8 mouse cellular contexts compared by ENCODE assay signal in the genomic region with DNA sequence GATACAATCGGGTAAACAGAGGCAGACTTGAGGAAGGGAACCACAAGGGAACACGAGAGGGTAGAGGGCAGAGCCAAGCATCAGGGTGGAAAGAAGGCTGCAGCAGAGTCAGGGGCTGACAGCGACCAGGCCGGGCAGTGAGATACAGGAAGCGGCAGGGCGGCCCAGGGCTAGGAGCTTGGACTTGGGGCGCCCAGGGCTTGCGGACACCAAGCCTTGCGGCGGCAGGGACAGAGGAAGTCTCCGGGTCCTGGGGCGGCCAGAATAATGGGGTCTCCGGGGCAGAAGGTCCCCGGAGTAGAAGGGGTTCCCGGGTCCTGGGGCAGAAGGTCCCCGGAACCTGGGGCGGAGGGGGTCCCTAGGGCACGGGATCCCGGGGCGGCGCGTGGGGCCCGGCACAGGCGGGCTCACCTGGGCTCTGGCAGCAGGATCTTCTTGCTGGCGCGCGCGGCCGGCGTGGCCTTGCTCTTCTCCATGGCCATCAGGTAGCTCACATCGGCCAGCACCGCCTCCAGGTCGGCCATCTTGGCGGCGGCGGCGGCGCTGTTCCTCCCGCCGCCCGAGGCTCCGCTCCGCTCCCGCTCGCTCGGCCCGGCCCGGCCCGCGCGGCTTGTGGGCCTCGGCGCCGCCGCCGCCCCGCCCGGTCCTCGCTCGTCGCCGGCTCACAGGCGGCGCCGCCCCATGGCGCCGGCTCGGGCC. TPM values are rescaled to one million over a fixed set of nuclear protein-coding genes. Genes with fewer than 3 reads are reported as not detected.
DNase-seq lines count a peak whose midpoint lies in the region; ATAC-seq lines count a peak whose summit lies in the region.

No protein-coding gene starts in this region.

- 1% methylated on average over 36 of the region's 68 CpGs for WGBS in forebrain, embryonic 13.5 days
- under 1% methylated on average over 47 of the region's 68 CpGs for WGBS in hindbrain, embryonic 16.5 days
- WGBS in liver, embryonic 15.5 days (ENCODE audit: insufficient replicate concordance): under 1% methylated on average over 60 of the region's 68 CpGs
- under 1% methylated on average over 64 of the region's 68 CpGs for WGBS in neural tube, embryonic 15.5 days

- peak overlapping the region; percentile 88 for H3K4me2 ChIP-seq in forebrain, embryonic 13.5 days
- H3K4me2 ChIP-seq in hindbrain, embryonic 16.5 days (ENCODE audit: low read length): peak overlapping the region; percentile 82
- H3K4me2 ChIP-seq in liver, embryonic 15.5 days: peak overlapping the region; percentile 90
- peak overlapping the region; percentile 80 for H3K4me2 ChIP-seq in neural tube, embryonic 15.5 days

- peak overlapping the region; percentile 65 for H3K27ac ChIP-seq in forebrain, embryonic 13.5 days
- H3K27ac ChIP-seq in hindbrain, embryonic 16.5 days (ENCODE audit: low read depth, low read length): peak overlapping the region; percentile 90
- peak overlapping the region; percentile 82 for H3K27ac ChIP-seq in liver, embryonic 15.5 days (replicated peaks)
- H3K27ac ChIP-seq in neural tube, embryonic 15.5 days (replicated peaks): peak overlapping the region; percentile 87

- no peaks in the 10 kb centered on the region for H3K9me3 ChIP-seq in forebrain, embryonic 13.5 days (replicated peaks)
- H3K9me3 ChIP-seq in hindbrain, embryonic 16.5 days (ENCODE audit: control insufficient read depth, low read length): no peaks in the 10 kb centered on the region
- H3K9me3 ChIP-seq in liver, embryonic 15.5 days (replicated peaks): no peaks in the 10 kb centered on the region
- no peaks in the 10 kb centered on the region for H3K9me3 ChIP-seq in neural tube, embryonic 15.5 days (replicated peaks)

- H3K4me1 ChIP-seq in forebrain, embryonic 13.5 days: peaks cover 54% of the 10 kb centered on the region
- H3K4me1 ChIP-seq in hindbrain, embryonic 16.5 days (ENCODE audit: control insufficient read depth, insufficient read depth, low read depth, low read length): peaks cover 49% of the 10 kb centered on the region
- peaks cover 55% of the 10 kb centered on the region for H3K4me1 ChIP-seq in liver, embryonic 15.5 days (replicated peaks)
- H3K4me1 ChIP-seq in neural tube, embryonic 15.5 days: peaks cover 60% of the 10 kb centered on the region

- DNase-seq in right cerebral cortex, postnatal 4 days: peak; percentile 52
- DNase-seq in right cerebral cortex, postnatal 14 days: no peak

- H3K4me3 ChIP-seq in forebrain, embryonic 13.5 days: peak overlapping the region; percentile 98
- peak overlapping the region; percentile 63 for H3K4me3 ChIP-seq in hindbrain, embryonic 16.5 days (ENCODE audit: low read length)
- peak overlapping the region; percentile 80 for H3K4me3 ChIP-seq in liver, embryonic 15.5 days (replicated peaks)
- peak overlapping the region; percentile 92 for H3K4me3 ChIP-seq in neural tube, embryonic 15.5 days (replicated peaks)

- peak; percentile 10; the same call in 1 of the 2 replicates for ATAC-seq in cerebellum, adult (ENCODE audit: insufficient number of reproducible peaks, low FRiP score, low TSS enrichment)
- peak; percentile 69 for ATAC-seq in forebrain, embryonic 13.5 days
- peak; percentile 61 for ATAC-seq in hindbrain, embryonic 16.5 days
- peak; percentile 76 for ATAC-seq in liver, embryonic 15.5 days (ENCODE audit: insufficient read depth)
- ATAC-seq in neural tube, embryonic 15.5 days (ENCODE audit: low FRiP score): peak; percentile 65
- ATAC-seq in megakaryocyte progenitor cell, adult 5-6 weeks (replicated peaks; ENCODE audit: poor library complexity): no peak

- H3K9ac ChIP-seq in forebrain, embryonic 13.5 days: peak overlapping the region; percentile 98
- H3K9ac ChIP-seq in hindbrain, embryonic 16.5 days (ENCODE audit: low read depth, low read length): peak overlapping the region; percentile 96
- peak overlapping the region; percentile 97 for H3K9ac ChIP-seq in liver, embryonic 15.5 days
- peak overlapping the region; percentile 99 for H3K9ac ChIP-seq in neural tube, embryonic 15.5 days (replicated peaks)

- H3K36me3 ChIP-seq in forebrain, embryonic 13.5 days (ENCODE audit: poor library complexity, severe bottlenecking): no peaks in the 10 kb centered on the region
- H3K36me3 ChIP-seq in hindbrain, embryonic 16.5 days (ENCODE audit: control insufficient read depth, insufficient read depth, low read length): no peaks in the 10 kb centered on the region
- no peaks in the 10 kb centered on the region for H3K36me3 ChIP-seq in liver, embryonic 15.5 days (replicated peaks)
- no peaks in the 10 kb centered on the region for H3K36me3 ChIP-seq in neural tube, embryonic 15.5 days

- H3K27me3 ChIP-seq in forebrain, embryonic 13.5 days: no peaks in the 10 kb centered on the region
- H3K27me3 ChIP-seq in hindbrain, embryonic 16.5 days (replicated peaks; ENCODE audit: control insufficient read depth, insufficient read depth, low read length): no peaks in the 10 kb centered on the region
- H3K27me3 ChIP-seq in liver, embryonic 15.5 days: 0 out of 2 replicates have a peak, but pooled peaks cover 6% of the 10 kb centered on the region
- H3K27me3 ChIP-seq in neural tube, embryonic 15.5 days (replicated peaks): no peaks in the 10 kb centered on the region

RNA-seq across cellular contexts. Expression of a gene that starts 0.4 kb away (rescaled TPM):
- 14.4 and 15.6 TPM in 2 replicates for polyA plus RNA-seq in forebrain, embryonic 13.5 days (2015; fragmentation: Nextera tagmentation; extraction: Ambion mirVana)
- 27.3 and 28.3 TPM in 2 replicates for polyA plus RNA-seq in hindbrain, embryonic 16.5 days (2015; fragmentation: Nextera tagmentation; extraction: Ambion mirVana)
- 12.4 and 13.2 TPM in 2 replicates for polyA plus RNA-seq in liver, embryonic 15.5 days (2015; fragmentation: Nextera tagmentation; extraction: Ambion mirVana)
- 26.2 and 31.3 TPM in 2 replicates for polyA plus RNA-seq in neural tube, embryonic 15.5 days (2015; fragmentation: Nextera tagmentation; extraction: Ambion mirVana)
- 149 and 172 TPM in 2 replicates for total RNA-seq in megakaryocyte progenitor cell, adult 5-6 weeks (2015)
- total RNA-seq in megakaryocyte progenitor cell, adult 5-6 weeks (2017): 207 and 336 TPM in 2 replicates

RNA-seq across cellular contexts. Expression of a gene that starts 22.7 kb away (rescaled TPM):
- polyA plus RNA-seq in forebrain, embryonic 13.5 days (2015; fragmentation: Nextera tagmentation; extraction: Ambion mirVana): 14.0 and 15.2 TPM in 2 replicates
- 69.0 and 85.3 TPM in 2 replicates for polyA plus RNA-seq in hindbrain, embryonic 16.5 days (2015; fragmentation: Nextera tagmentation; extraction: Ambion mirVana)
- polyA plus RNA-seq in liver, embryonic 15.5 days (2015; fragmentation: Nextera tagmentation; extraction: Ambion mirVana): 0.90 and 1.5 TPM in 2 replicates
- 63.0 and 75.4 TPM in 2 replicates for polyA plus RNA-seq in neural tube, embryonic 15.5 days (2015; fragmentation: Nextera tagmentation; extraction: Ambion mirVana)
- total RNA-seq in megakaryocyte progenitor cell, adult 5-6 weeks (2015): 1.7 and 3.8 TPM in 2 replicates
- 1.9 and 5.7 TPM in 2 replicates for total RNA-seq in megakaryocyte progenitor cell, adult 5-6 weeks (2017)

RNA-seq across cellular contexts. Expression of a gene that starts 36.7 kb away (rescaled TPM):
- polyA plus RNA-seq in forebrain, embryonic 13.5 days (2015; fragmentation: Nextera tagmentation; extraction: Ambion mirVana): 3.6 and 4.8 TPM in 2 replicates
- polyA plus RNA-seq in hindbrain, embryonic 16.5 days (2015; fragmentation: Nextera tagmentation; extraction: Ambion mirVana): 19.9 and 21.2 TPM in 2 replicates
- 2.0 and 2.3 TPM in 2 replicates for polyA plus RNA-seq in liver, embryonic 15.5 days (2015; fragmentation: Nextera tagmentation; extraction: Ambion mirVana)
- polyA plus RNA-seq in neural tube, embryonic 15.5 days (2015; fragmentation: Nextera tagmentation; extraction: Ambion mirVana): 19.8 TPM in 2 replicates
- 6.2 and 7.5 TPM in 2 replicates for total RNA-seq in megakaryocyte progenitor cell, adult 5-6 weeks (2015)
- 8.1 and 9.7 TPM in 2 replicates for total RNA-seq in megakaryocyte progenitor cell, adult 5-6 weeks (2017)
